Mouse (Mus musculus): ENCODE results near the gene Rab1b.

- no peak for TF ChIP-seq POLR2A (IDR thresholded peaks at IDR 0.05; ENCODE audit: borderline replicate concordance, low read depth, low read length)
- TF ChIP-seq CTCF (IDR thresholded peaks at IDR 0.05; ENCODE audit: low read depth, low read length) = no peak
These were observed 13.2 kb downstream of the Rab1b start for GRCm38 (mm10) chr19:5093481-5094242.
